Mouse (Mus musculus): ENCODE results near the gene Pphln1. TPM values are rescaled to one million over a fixed set of nuclear protein-coding genes. Genes with fewer than 3 reads are reported as not detected.
"Not testable (repeated sequence)": the region's sequence is repeated elsewhere in the genome, so short reads cannot be mapped to it uniquely, and the experiment has no call there.

Pphln1 gene
- 10 to 100 TPM; 20.9 to 21.6 TPM for total RNA-seq (2021)
- polyA plus RNA-seq (2012; rRNA removed): 6.0 and 10.3 TPM in 2 replicates
- long read RNA-seq, partial matches to known transcripts: 0 of 10 reads
- long read RNA-seq, other reads (novel, unspliced or antisense): 7 of 10 reads

GRCm38 (mm10) chr15:93397826-93398698, at the start of gene Pphln1, which contains the start of gene Zcrb1:
Gene Pphln1, plus strand, starts transcription at chr15:93398350.
Gene Zcrb1, minus strand, starts transcription at chr15:93398334.
- intact Hi-C loops (cut with DNase I): loop anchor here (2.0 kb wide), 2 partner anchors 61 to 123 kb away; partner anchors contain the start of genes Gxylt1 and Yaf2
- Histone ChIP-seq H3K27me3 (ENCODE audit: control insufficient read depth, insufficient read depth, low read length) (no peaks in the 10 kb centered on the region), H3K4me3 (peak within 1 kb of the TSS; percentile 91), H3K4me1 (ENCODE audit: control insufficient read depth, insufficient read depth, low read length) (peaks cover 3% of the 10 kb centered on the region), H3K36me3 (ENCODE audit: control insufficient read depth, insufficient read depth, low read length) (peaks cover 5% of the 10 kb centered on the region; the same call in 1 of the 2 replicates), H3K79me2 (replicated peaks; ENCODE audit: control insufficient read depth, insufficient read depth, low read length) (peaks cover 4% of the 10 kb centered on the region), H3K27ac (peak within 1 kb of the TSS; percentile 86), H3K9ac (ENCODE audit: low read depth, low read length) (peak within 1 kb of the TSS; percentile 93)
- TF ChIP-seq EP300 (IDR thresholded peaks at IDR 0.05; ENCODE audit: insufficient read depth, low read depth, low read length): no peak
- peak; percentile 51; the same call in 1 of the 2 replicates for TF ChIP-seq POLR2A (IDR thresholded peaks at IDR 0.05; ENCODE audit: insufficient read depth, low read depth, low read length)
- peak; percentile 15; the same call in 1 of the 2 replicates for TF ChIP-seq CTCF (IDR thresholded peaks at IDR 0.05)
- WGBS: under 1% methylated on average over 100 of the region's 100 CpGs
- peak; percentile 91 for DNase-seq

- Histone ChIP-seq H3K9ac (ENCODE audit: low read depth, low read length) (no peak overlapping the region), H3K36me3 (ENCODE audit: control insufficient read depth, insufficient read depth, low read length) (no peaks in the 10 kb centered on the region), H3K79me2 (replicated peaks; ENCODE audit: control insufficient read depth, insufficient read depth, low read length) (no peaks in the 10 kb centered on the region), H3K27me3 (ENCODE audit: control insufficient read depth, insufficient read depth, low read length) (no peaks in the 10 kb centered on the region), H3K4me3 (no peak overlapping the region), H3K4me1 (ENCODE audit: control insufficient read depth, insufficient read depth, low read length) (no peaks in the 10 kb centered on the region), H3K27ac (no peak overlapping the region)
- 86% methylated on average over 19 of the region's 19 CpGs for WGBS
- TF ChIP-seq POLR2A (IDR thresholded peaks at IDR 0.05; ENCODE audit: insufficient read depth, low read depth, low read length): no peak
- TF ChIP-seq CTCF (IDR thresholded peaks at IDR 0.05): no peak
- TF ChIP-seq EP300 (IDR thresholded peaks at IDR 0.05; ENCODE audit: insufficient read depth, low read depth, low read length): no peak
- no peak for DNase-seq
- intact Hi-C loops (cut with DNase I): no loop called here
These were observed 39.6 kb upstream of the Pphln1 start for GRCm38 (mm10) chr15:93358346-93359095.

GRCm38 (mm10) chr15:93365561-93365960, 32.6 kb upstream of the Pphln1 start:
- TF ChIP-seq CTCF (IDR thresholded peaks at IDR 0.05) (no peak), EP300 (IDR thresholded peaks at IDR 0.05; ENCODE audit: insufficient read depth, low read depth, low read length) (no peak), POLR2A (IDR thresholded peaks at IDR 0.05; ENCODE audit: insufficient read depth, low read depth, low read length) (no peak)
- Histone ChIP-seq H3K79me2 (replicated peaks; ENCODE audit: control insufficient read depth, insufficient read depth, low read length) (no peaks in the 10 kb centered on the region), H3K4me3 (no peak overlapping the region), H3K27ac (no peak overlapping the region), H3K4me1 (ENCODE audit: control insufficient read depth, insufficient read depth, low read length) (no peaks in the 10 kb centered on the region), H3K9ac (ENCODE audit: low read depth, low read length) (no peak overlapping the region), H3K36me3 (ENCODE audit: control insufficient read depth, insufficient read depth, low read length) (no peaks in the 10 kb centered on the region), H3K27me3 (ENCODE audit: control insufficient read depth, insufficient read depth, low read length) (no peaks in the 10 kb centered on the region)
- 84% methylated on average over 6 of the region's 6 CpGs for WGBS
- DNase-seq: no peak
- intact Hi-C loops (cut with DNase I): no loop called here

GRCm38 (mm10) chr15:93368558-93368957, 29.6 kb upstream of the Pphln1 start:
- 47% methylated on average over 9 of the region's 9 CpGs for WGBS
- TF ChIP-seq CTCF (IDR thresholded peaks at IDR 0.05) (no peak), POLR2A (IDR thresholded peaks at IDR 0.05; ENCODE audit: insufficient read depth, low read depth, low read length) (no peak), EP300 (IDR thresholded peaks at IDR 0.05; ENCODE audit: insufficient read depth, low read depth, low read length) (no peak)
- Histone ChIP-seq H3K9ac (ENCODE audit: low read depth, low read length) (no peak overlapping the region), H3K4me1 (ENCODE audit: control insufficient read depth, insufficient read depth, low read length) (no peaks in the 10 kb centered on the region), H3K4me3 (no peak overlapping the region), H3K79me2 (replicated peaks; ENCODE audit: control insufficient read depth, insufficient read depth, low read length) (no peaks in the 10 kb centered on the region), H3K27ac (no peak overlapping the region), H3K27me3 (ENCODE audit: control insufficient read depth, insufficient read depth, low read length) (no peaks in the 10 kb centered on the region), H3K36me3 (ENCODE audit: control insufficient read depth, insufficient read depth, low read length) (no peaks in the 10 kb centered on the region)
- intact Hi-C loops (cut with DNase I): no loop called here
- no peak for DNase-seq

GRCm38 (mm10) chr15:93371838-93372237, 26.3 kb upstream of the Pphln1 start:
- intact Hi-C loops (cut with DNase I): no loop called here
- H3K79me2 ChIP-seq (replicated peaks; ENCODE audit: control insufficient read depth, insufficient read depth, low read length): no peaks in the 10 kb centered on the region
- no peaks in the 10 kb centered on the region for H3K27me3 ChIP-seq (ENCODE audit: control insufficient read depth, insufficient read depth, low read length)
- TF ChIP-seq POLR2A (IDR thresholded peaks at IDR 0.05; ENCODE audit: insufficient read depth, low read depth, low read length) (no peak), CTCF (IDR thresholded peaks at IDR 0.05) (peak; percentile 62)
- H3K4me1 ChIP-seq (ENCODE audit: control insufficient read depth, insufficient read depth, low read length): no peaks in the 10 kb centered on the region
- no peak overlapping the region for H3K27ac ChIP-seq
- H3K4me3 ChIP-seq: no peak overlapping the region
- no peaks in the 10 kb centered on the region for H3K36me3 ChIP-seq (ENCODE audit: control insufficient read depth, insufficient read depth, low read length)
- WGBS: 82% methylated on average over 2 of the region's 2 CpGs
- H3K9ac ChIP-seq (ENCODE audit: low read depth, low read length): no peak overlapping the region
- no peak for DNase-seq

GRCm38 (mm10) chr15:93372525-93373119, 25.5 kb upstream of the Pphln1 start:
- H3K27me3 ChIP-seq (ENCODE audit: control insufficient read depth, insufficient read depth, low read length); H3K9ac ChIP-seq (ENCODE audit: low read depth, low read length); intact Hi-C loops (cut with DNase I); H3K36me3 ChIP-seq (ENCODE audit: control insufficient read depth, insufficient read depth, low read length); H3K79me2 ChIP-seq (replicated peaks; ENCODE audit: control insufficient read depth, insufficient read depth, low read length); H3K27ac ChIP-seq; DNase-seq; H3K4me1 ChIP-seq (ENCODE audit: control insufficient read depth, insufficient read depth, low read length); H3K4me3 ChIP-seq: not testable (repeated sequence)

Data from heart, adult 2 months (tissue).